ENCODE assay signal across 9 mouse cellular contexts in the genomic region with DNA sequence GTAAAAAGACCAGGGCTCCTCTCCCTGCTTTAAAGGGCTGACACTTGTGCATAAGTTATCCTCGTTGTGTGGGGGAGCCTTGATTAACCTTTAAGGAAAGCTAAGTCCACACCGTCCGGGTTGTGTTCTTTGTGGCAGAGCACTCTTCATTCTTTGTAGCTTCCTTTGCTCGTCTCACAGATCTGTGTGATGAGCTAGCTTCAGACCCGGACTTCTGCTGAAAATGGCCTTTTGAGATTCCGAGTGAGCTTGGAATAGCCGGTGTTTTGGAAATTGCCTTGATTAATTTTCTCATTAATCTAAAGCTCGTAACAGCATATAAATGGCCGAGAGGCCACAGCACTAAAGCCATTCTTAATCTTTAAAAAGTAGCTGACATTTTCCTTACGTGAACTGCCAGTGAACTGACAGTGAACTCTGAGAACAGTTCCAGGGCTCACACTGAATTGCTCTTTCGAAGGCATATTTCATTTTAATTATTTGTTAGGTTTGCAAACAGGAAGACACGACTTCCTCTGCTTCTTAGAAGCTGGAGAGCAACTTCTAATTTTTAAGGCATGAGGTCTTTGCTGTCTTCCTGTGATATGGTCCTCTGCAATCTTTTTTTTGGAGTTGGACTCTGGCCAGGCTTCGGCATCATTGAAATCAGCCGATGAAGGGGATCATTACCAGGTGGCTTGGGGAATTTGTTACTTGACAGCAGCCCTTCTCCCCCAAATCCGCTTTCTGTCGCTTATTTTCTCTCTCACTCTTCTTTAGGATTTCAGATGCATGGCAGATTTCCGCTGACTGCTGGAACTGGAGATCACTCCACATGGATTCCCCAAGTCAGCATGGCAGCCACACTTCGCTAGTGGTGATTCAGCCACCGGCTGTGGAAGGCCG. TPM values are rescaled to one million over a fixed set of nuclear protein-coding genes. Genes with fewer than 3 reads are reported as not detected.
DNase-seq lines count a peak whose midpoint lies in the region; ATAC-seq lines count a peak whose summit lies in the region.
"Had no signal": no experiment of that assay in that cellular context is flagged by ENCODE, and none has a peak within 500 bp of the region (broad histone marks: within the 10 kb centered on the region; RNA-seq: fewer than 3 reads in every experiment).

No protein-coding gene starts in this region.

- 40% methylated on average over 20 of the region's 20 CpGs for WGBS in embryonic facial prominence, embryonic 12.5 days
- 27% methylated on average over 20 of the region's 20 CpGs for WGBS in limb, embryonic 11.5 days

- H3K36me3 ChIP-seq in embryonic facial prominence, embryonic 12.5 days, result peaks cover 17% of the 10 kb centered on the region
- peaks cover 7% of the 10 kb centered on the region; the same call in 1 of the 2 replicates for H3K36me3 ChIP-seq in limb, embryonic 11.5 days (ENCODE audit: control insufficient read depth, insufficient read depth, low read length)

- no peak overlapping the region for H3K27ac ChIP-seq in embryonic facial prominence, embryonic 12.5 days
- no peak overlapping the region for H3K27ac ChIP-seq in limb, embryonic 11.5 days (replicated peaks; ENCODE audit: low read depth, low read length)
- H3K27ac ChIP-seq: macrophage had no signal

- peak overlapping the region; percentile 76 for H3K4me2 ChIP-seq in embryonic facial prominence, embryonic 12.5 days (replicated peaks)
- H3K4me2 ChIP-seq in limb, embryonic 11.5 days (ENCODE audit: low read depth, severe bottlenecking), result peak overlapping the region; percentile 82

- H3K4me3 ChIP-seq in embryonic facial prominence, embryonic 12.5 days, result peak overlapping the region; percentile 69
- peak overlapping the region; percentile 91 for H3K4me3 ChIP-seq in limb, embryonic 11.5 days (ENCODE audit: low read depth, low read length)

- 0 out of 2 replicates have a peak overlapping the region, but pooled peaks have one; percentile 28 for H3K9ac ChIP-seq in embryonic facial prominence, embryonic 12.5 days
- H3K9ac ChIP-seq in limb, embryonic 11.5 days (ENCODE audit: low read length), result no peak overlapping the region; the same call in 1 of the 2 replicates

- H3K9me3 ChIP-seq in embryonic facial prominence, embryonic 12.5 days, result no peaks in the 10 kb centered on the region
- H3K9me3 ChIP-seq in limb, embryonic 11.5 days (ENCODE audit: control insufficient read depth, low read length), result no peaks in the 10 kb centered on the region

- peak; percentile 17 for DNase-seq in CD4-positive helper T cell, adult 2 months (ENCODE audit: low read depth, low spot score)
- DNase-seq in heart, postnatal 4 days, result peak; percentile 52
- no peak for DNase-seq in limb, embryonic 11.5 days (ENCODE audit: low spot score)
- DNase-seq in skeletal muscle tissue, adult 2 months (ENCODE audit: low read depth, low spot score), result peak; percentile 20
- DNase-seq in urinary bladder, postnatal 10 days (ENCODE audit: low spot score), result no peak
- no peak for DNase-seq in cerebellum, postnatal 4 days (ENCODE audit: low spot score in 2 of 2)

- H3K4me1 ChIP-seq in embryonic facial prominence, embryonic 12.5 days, result peaks cover 19% of the 10 kb centered on the region
- H3K4me1 ChIP-seq in limb, embryonic 11.5 days (ENCODE audit: control insufficient read depth, insufficient read depth, low read length), result peaks cover 17% of the 10 kb centered on the region

- H3K27me3 ChIP-seq in embryonic facial prominence, embryonic 12.5 days, result peaks cover 9% of the 10 kb centered on the region; the same call in 1 of the 2 replicates
- no peaks in the 10 kb centered on the region for H3K27me3 ChIP-seq in limb, embryonic 11.5 days (ENCODE audit: control insufficient read depth, insufficient read depth, low read length)

- no peak for ATAC-seq in embryonic facial prominence, embryonic 12.5 days (ENCODE audit: insufficient number of reproducible peaks, insufficient read depth, low FRiP score, low TSS enrichment)
- ATAC-seq in limb, embryonic 11.5 days (ENCODE audit: insufficient number of reproducible peaks, low FRiP score, low TSS enrichment, low read depth), result no peak
- no peak for ATAC-seq in frontal cortex, adult (ENCODE audit: low TSS enrichment)

RNA-seq across cellular contexts. Expression of a gene that starts 2.3 kb away (rescaled TPM):
- 12.8 and 13.6 TPM in 2 replicates for polyA plus RNA-seq in embryonic facial prominence, embryonic 12.5 days (2016; fragmentation: Nextera tagmentation; extraction: Ambion mirVana)
- total RNA-seq in heart, postnatal 4 days (2021), result 10 to 100 TPM; 39.2 to 40.0 TPM
- polyA plus RNA-seq in limb, embryonic 11.5 days (2014; fragmentation: Nextera tagmentation; extraction: Ambion mirVana), result 18.5 and 19.8 TPM in 2 replicates

Comparison
In these comparisons a context has a peak if more than half of its experiments do, and no peak if none do; other contexts are left out.
1. DNase-seq: peak in CD4-positive helper T cell, adult 2 months (single experiment), heart, postnatal 4 days (single experiment) and skeletal muscle tissue, adult 2 months (single experiment); none in limb, embryonic 11.5 days (single experiment), urinary bladder, postnatal 10 days (single experiment) and cerebellum, postnatal 4 days (0 of 2).